Mouse (Mus musculus) limb, embryonic 10.5 days (tissue): ENCODE results near the gene Adamts14. TPM values are rescaled to one million over a fixed set of nuclear protein-coding genes. Genes with fewer than 3 reads are reported as not detected.

Experiments used
- DNase-seq: peaks from one replicate; pipeline ENCODE4 v3.0.0-alpha.2; 2017; ENCODE audit warnings: low spot score
- H3K27ac ChIP-seq: fragments of 300-500 bp; sonication (generic); 2 replicates; pipeline ENCODE4 v1.5.1; 2016; ENCODE audit warnings: mild to moderate bottlenecking
- H3K27me3 ChIP-seq: fragments of 300-500 bp; sonication (generic); 2 replicates; pipeline ENCODE4 v1.6.1; 2016; ENCODE audit warnings: low read depth, mild to moderate bottlenecking; ENCODE audit not compliant: poor library complexity, severe bottlenecking
- H3K36me3 ChIP-seq: fragments of 300-500 bp; sonication (generic); 2 replicates; pipeline ENCODE4 v1.6.1; 2016; ENCODE audit warnings: mild to moderate bottlenecking, moderate library complexity
- H3K4me1 ChIP-seq: fragments of 300-500 bp; sonication (generic); 2 replicates; pipeline ENCODE4 v1.6.1; 2016
- H3K4me3 ChIP-seq: fragments of 300-500 bp; sonication (generic); 2 replicates; pipeline ENCODE4 v1.5.1; 2016; ENCODE audit warnings: mild to moderate bottlenecking, moderate library complexity
- H3K9me3 ChIP-seq: fragments of 300-500 bp; sonication (generic); replicated peaks from 2 replicates; pipeline ENCODE4 v1.6.1; 2016; ENCODE audit warnings: mild to moderate bottlenecking
- WGBS: fragments of 180-500 bp; shearing (Covaris S2); methylation state at CpG from one replicate; pipeline ENCODE4 v1.1.7; 2016; 5-methylcytosine and 5-hydroxymethylcytosine counted together
- polyA plus RNA-seq: library from polyadenylated mRNA; unstranded; fragments of >200 nt; fragmentation: Nextera tagmentation; extraction: Ambion mirVana; gene quantifications from 2 replicates; pipeline ENCODE4 v1.2.1, GENCODE M21; 2016

The Adamts14 gene
- polyA plus RNA-seq, 1 experiment from 2014 or later: 0.48 TPM

DNA sequence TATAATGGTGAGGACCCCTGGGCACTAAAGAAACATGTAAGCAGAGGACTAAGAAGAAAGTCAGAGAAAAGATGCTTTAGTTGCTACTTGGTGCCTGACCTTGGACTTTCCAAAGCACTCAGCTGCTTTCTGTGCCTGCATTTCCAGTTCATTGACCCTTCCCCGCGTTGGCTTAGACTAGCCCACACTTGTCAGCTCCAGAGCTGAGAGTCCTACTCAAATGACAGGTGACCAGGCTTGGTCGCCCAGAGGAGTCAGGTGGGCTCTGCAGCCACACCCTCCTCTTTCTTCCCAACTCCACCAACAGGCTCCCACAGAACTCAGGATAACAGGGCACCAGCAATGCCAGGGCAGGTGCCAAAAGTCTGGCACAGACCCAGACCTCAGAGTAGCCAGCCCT lies 110.9 kb downstream of the Adamts14 start:
- DNase-seq: no peak
- 77% methylated on average over 3 of the region's 3 CpGs for WGBS
- Histone ChIP-seq H3K9me3 (no peaks in the 10 kb centered on the region), H3K27ac (no peak overlapping the region), H3K4me3 (no peak overlapping the region), H3K27me3 (no peaks in the 10 kb centered on the region), H3K36me3 (no peaks in the 10 kb centered on the region), H3K4me1 (no peaks in the 10 kb centered on the region)

DNA sequence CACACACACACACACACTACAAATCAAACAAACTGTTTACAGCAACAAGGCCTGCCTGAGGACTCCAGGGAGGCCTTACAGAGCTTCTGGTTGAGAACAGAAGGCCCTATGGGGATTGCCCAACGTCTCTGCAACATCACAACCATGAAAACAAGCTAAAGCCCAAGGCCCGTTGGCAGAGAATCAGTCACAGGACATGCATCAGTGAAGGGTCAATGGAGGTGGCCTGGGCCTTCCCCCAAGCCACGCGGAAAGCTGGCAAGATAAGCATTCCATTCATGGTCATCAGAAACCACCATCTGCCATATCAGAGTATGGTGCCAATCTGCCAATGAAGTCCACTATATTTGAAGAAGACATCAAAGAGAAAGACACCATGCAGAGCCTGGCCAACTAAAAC lies 112.6 kb downstream of the Adamts14 start:
- H3K4me3 ChIP-seq: no peak overlapping the region
- no peaks in the 10 kb centered on the region for H3K27me3 ChIP-seq
- no peak for DNase-seq
- no peaks in the 10 kb centered on the region for H3K36me3 ChIP-seq
- H3K27ac ChIP-seq: no peak overlapping the region
- WGBS: 83% methylated on average over 4 of the region's 4 CpGs
- no peaks in the 10 kb centered on the region for H3K9me3 ChIP-seq
- H3K4me1 ChIP-seq: no peaks in the 10 kb centered on the region

DNA sequence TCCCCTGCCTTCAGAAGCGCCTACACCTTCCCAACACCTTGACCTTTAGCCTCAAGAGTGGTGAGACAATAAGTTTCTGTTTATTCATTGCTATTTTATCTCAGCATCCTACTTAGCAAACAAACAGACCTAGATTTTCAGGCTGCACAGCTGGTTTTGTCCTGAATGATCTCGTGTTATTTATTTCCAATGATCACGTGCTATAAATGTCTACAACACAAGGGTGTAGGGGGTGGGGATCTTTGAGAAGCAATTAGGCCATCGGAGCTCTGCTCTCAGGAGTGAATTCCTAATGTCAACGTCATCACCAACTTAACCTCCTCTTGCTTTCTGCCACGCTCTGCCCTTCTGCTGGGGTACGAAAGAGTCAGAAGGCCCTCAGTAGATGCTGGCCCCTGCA lies 113.1 kb downstream of the Adamts14 start:
- no peak for DNase-seq
- no peaks in the 10 kb centered on the region for H3K4me1 ChIP-seq
- no peaks in the 10 kb centered on the region for H3K36me3 ChIP-seq
- H3K27ac ChIP-seq: no peak overlapping the region
- no peaks in the 10 kb centered on the region for H3K27me3 ChIP-seq
- H3K9me3 ChIP-seq: no peaks in the 10 kb centered on the region
- 84% methylated on average over 7 of the region's 7 CpGs for WGBS
- no peak overlapping the region for H3K4me3 ChIP-seq

DNA sequence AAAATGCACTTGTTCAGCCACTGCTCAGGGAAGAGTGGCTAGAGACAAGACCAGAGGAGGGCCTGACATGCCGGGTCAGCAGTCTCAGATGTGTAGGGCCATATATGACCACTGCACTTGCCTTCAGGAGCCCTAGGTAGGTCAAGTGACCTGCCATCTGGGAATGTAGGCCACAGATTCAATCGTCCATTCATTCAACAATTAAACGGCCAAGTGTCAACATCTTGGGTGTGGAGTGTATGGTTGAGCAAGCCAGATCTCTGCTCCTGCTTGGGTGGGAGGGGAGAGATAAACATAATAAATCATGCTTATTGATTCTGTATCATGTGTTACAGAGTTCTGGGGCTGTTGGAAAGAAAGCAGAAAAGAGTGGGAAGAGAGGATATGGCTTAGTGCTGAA lies 114.6 kb downstream of the Adamts14 start:
- WGBS: 81% methylated on average over 3 of the region's 3 CpGs
- no peaks in the 10 kb centered on the region for H3K36me3 ChIP-seq
- H3K27ac ChIP-seq: no peak overlapping the region
- H3K27me3 ChIP-seq: no peaks in the 10 kb centered on the region
- H3K4me3 ChIP-seq: no peak overlapping the region
- no peaks in the 10 kb centered on the region for H3K4me1 ChIP-seq
- H3K9me3 ChIP-seq: no peaks in the 10 kb centered on the region
- DNase-seq: no peak

DNA sequence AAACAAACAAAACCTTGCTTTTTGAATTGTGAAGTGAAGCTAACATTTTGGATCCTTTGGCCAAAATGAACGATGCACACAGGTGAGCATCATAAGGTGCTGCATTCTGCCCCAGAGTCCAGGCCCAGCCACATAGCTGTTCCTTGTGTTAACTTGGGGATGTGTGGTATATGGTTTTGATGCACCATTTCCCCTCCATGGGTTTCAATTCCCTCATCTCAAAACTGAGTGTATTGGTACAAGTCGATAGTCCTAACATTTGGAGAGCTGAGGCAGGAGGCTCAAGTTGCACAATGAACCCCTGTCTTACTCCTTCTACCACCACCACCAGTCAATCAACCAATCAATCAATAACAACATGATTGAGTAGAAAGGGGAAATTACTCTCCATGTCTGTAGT lies 116.8 kb downstream of the Adamts14 start:
- WGBS: 91% methylated on average over 2 of the region's 2 CpGs
- DNase-seq: no peak
- Histone ChIP-seq H3K4me1 (no peaks in the 10 kb centered on the region), H3K9me3 (no peaks in the 10 kb centered on the region), H3K4me3 (no peak overlapping the region), H3K27me3 (no peaks in the 10 kb centered on the region), H3K27ac (no peak overlapping the region), H3K36me3 (no peaks in the 10 kb centered on the region)

DNA sequence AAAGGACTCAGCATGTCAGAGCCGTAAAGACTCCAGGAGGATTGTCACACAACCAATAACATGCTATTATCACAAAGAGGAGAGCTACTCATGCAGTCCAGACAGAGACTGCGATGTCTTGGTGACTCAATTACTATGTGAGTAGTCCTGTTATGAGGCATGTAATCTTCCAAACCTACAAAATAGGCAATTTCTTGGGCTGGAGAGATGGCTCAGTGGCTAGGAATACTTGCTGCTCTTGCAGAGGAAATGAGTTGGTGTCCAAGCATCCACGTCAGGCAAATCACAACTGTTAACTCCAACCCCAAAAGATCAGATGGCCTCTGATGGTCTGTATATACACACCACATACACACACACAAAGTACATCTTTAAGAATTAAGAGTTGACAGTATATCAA lies 117.6 kb downstream of the Adamts14 start:
- 87% methylated on average over 3 of the region's 3 CpGs for WGBS
- DNase-seq: no peak
- H3K9me3 ChIP-seq: no peaks in the 10 kb centered on the region
- H3K27ac ChIP-seq: no peak overlapping the region
- no peaks in the 10 kb centered on the region for H3K27me3 ChIP-seq
- H3K4me1 ChIP-seq: 0 out of 2 replicates have a peak, but pooled peaks cover 2% of the 10 kb centered on the region
- no peak overlapping the region for H3K4me3 ChIP-seq
- H3K36me3 ChIP-seq: no peaks in the 10 kb centered on the region

DNA sequence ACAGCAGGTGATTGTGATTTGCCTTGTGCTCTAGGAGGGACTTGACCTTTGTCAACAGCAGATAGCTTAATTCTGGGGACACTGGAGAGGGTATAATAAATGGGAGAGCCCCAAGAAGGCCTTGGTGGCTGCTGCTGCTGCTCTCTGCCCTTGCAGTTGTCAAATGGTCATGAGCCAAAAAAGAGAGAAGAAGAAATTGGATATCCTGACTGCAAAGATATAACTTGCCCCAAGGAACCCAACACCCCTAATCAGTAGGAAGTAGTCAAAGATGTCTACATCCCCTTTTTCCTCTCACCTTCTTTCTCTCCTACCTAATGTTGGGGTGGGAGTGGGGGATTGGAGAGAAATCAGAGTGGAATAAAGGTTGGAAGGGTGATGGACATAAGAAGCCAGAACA lies 121.1 kb downstream of the Adamts14 start:
- DNase-seq: no peak
- Histone ChIP-seq H3K4me1 (peaks cover 7% of the 10 kb centered on the region; the same call in 1 of the 2 replicates), H3K27ac (no peak overlapping the region), H3K36me3 (no peaks in the 10 kb centered on the region), H3K9me3 (no peaks in the 10 kb centered on the region), H3K27me3 (no peaks in the 10 kb centered on the region), H3K4me3 (no peak overlapping the region)

DNA sequence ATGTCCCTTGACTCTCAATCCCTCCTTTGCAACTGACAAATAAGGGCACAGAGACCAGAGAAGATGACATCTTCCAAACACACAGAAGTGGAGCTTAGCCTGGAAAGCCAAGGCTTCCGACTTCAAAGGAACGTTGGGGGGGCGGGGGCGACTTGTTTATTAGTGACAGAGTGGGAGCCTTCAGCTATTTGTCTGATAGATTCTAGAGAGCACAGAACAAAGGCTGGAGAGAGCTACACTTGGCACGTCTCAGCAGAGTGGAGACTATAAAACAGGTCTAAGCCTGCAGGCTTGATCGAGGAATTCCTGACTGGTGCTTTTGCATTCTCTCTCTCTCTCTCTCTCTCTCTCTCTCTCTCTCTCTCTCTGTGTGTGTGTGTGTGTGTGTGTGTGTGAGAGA lies 122.6 kb downstream of the Adamts14 start:
- Histone ChIP-seq H3K9me3 (no peaks in the 10 kb centered on the region), H3K4me3 (no peak overlapping the region), H3K36me3 (no peaks in the 10 kb centered on the region), H3K27ac (no peak overlapping the region), H3K27me3 (no peaks in the 10 kb centered on the region), H3K4me1 (peaks cover 17% of the 10 kb centered on the region)
- no peak for DNase-seq
- WGBS: 25% methylated on average over 6 of the region's 6 CpGs

DNA sequence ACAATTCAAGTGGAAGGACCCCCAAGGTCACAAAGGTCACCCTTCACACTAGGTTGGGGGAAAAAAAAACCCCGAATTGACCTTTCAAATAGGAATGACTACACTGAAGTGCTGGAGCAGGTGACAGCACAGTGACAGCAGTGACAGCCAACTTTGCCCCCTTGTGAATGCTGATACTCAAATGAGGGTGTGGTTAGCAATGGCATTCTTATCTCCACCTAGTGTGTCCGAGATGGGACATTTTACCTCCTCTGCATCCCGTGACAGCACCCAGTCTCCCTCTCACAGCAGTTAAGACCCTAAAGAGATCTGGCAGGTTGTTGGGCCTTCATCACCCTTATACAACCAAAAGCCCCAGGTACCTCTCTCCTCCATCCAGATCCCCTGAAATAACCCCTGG lies 123.8 kb downstream of the Adamts14 start:
- no peaks in the 10 kb centered on the region for H3K36me3 ChIP-seq

DNA sequence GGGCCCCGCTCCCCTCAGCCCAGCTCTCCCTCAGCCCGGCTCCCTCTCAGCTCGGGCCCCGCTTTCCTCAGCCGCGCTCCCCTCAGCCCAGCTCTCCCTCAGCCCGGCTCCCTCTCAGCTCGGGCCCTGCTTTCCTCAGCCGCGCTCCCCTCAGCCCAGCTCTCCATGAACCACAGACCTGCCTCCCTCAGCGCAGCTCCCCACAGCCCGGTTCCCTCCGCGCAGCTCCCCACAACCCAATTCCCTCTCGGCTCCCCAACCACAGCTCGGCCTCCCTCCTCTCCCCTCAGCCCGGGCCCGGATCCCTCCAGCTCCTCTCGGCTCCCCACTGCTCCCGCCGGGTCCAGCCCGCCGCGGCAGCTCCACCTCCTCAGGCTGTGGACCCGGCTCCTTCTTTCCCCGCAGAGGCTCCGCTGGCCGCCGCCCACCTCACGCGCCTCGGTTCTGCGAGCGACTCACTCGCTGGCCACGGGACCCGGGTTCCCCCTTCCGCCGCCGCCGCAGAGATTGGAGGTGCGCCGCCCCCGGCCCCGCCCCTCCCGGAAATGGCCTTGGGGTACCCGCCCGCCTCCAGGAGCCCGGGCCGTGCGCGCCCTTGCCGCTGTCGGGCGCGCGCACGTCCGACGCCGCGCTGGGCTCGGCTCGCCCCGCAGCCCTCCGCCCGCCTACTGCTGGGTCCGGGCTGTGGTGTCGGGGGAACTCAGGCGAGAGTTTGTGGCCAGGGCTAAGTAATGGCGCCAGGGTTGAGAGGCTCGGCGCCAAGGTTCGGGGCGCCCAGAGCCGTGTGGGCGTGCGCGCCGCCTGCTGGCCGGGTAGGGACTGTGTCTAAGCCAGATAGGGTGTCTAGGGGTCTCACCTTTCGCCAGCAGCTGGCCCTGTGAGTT lies 125.8 kb downstream of the Adamts14 start, which contains the start of gene Sgpl1:
Gene Sgpl1, minus strand, starts transcription at position 547 of the 884 bp plus-strand sequence.
- peak; percentile 97 for DNase-seq
- WGBS: 1% methylated on average over 82 of the region's 82 CpGs
- no peaks in the 10 kb centered on the region for H3K9me3 ChIP-seq

More for the DNA sequence above, 123.8 kb downstream of the Adamts14 start:
- DNase-seq: no peak
- Histone ChIP-seq H3K9me3 (no peaks in the 10 kb centered on the region), H3K4me3 (no peak overlapping the region), H3K4me1 (peaks cover 24% of the 10 kb centered on the region), H3K27me3 (no peaks in the 10 kb centered on the region), H3K27ac (no peak overlapping the region)
- 85% methylated on average over 3 of the region's 3 CpGs for WGBS

More for the DNA sequence above, 125.8 kb downstream of the Adamts14 start, which contains the start of gene Sgpl1:
- H3K27ac ChIP-seq: peak within 1 kb of the TSS; percentile 94
- peaks cover 6% of the 10 kb centered on the region for H3K36me3 ChIP-seq
- no peaks in the 10 kb centered on the region for H3K27me3 ChIP-seq
- peaks cover 24% of the 10 kb centered on the region for H3K4me1 ChIP-seq
- peak within 1 kb of the TSS; percentile 95 for H3K4me3 ChIP-seq

Other genes starting within 250 kb of the Adamts14 start
- 19.3 and 22.1 TPM in 2 replicates for gene Pcbd1, start 184.1 kb downstream of the Adamts14 start, polyA plus RNA-seq
- gene Sgpl1, start 125.7 kb downstream of the Adamts14 start, polyA plus RNA-seq: 62.5 and 80.3 TPM in 2 replicates
- gene Tbata, start 101.5 kb downstream of the Adamts14 start, polyA plus RNA-seq: not detected in 2 replicates
- not detected in 2 replicates for gene Prf1, start 24.4 kb upstream of the Adamts14 start, polyA plus RNA-seq
- gene Pald1, start 110.1 kb upstream of the Adamts14 start, polyA plus RNA-seq: 26.2 and 28.1 TPM in 2 replicates
- gene Nodal, start 144.5 kb upstream of the Adamts14 start, polyA plus RNA-seq: 0.13 and 0.36 TPM in 2 replicates
- 83.2 and 85.7 TPM in 2 replicates for gene Eif4ebp2, start 179.2 kb upstream of the Adamts14 start, polyA plus RNA-seq
- gene Lrrc20, start 202.4 kb upstream of the Adamts14 start, polyA plus RNA-seq: 10.9 and 11.4 TPM in 2 replicates